Mouse (Mus musculus) lung, adult 2 months (tissue): Measurements from ENCODE around the gene Shld1.

Experiments
- CTCF ChIP-seq: fragments of 200-500 bp; IDR thresholded peaks from 2 replicates; pipeline ENCODE4 v1.5.1; 2011; ENCODE audit warnings: mild to moderate bottlenecking, low read length, control low read depth; ENCODE audit not compliant: insufficient read depth
- POLR2A ChIP-seq: fragments of 200-500 bp; IDR thresholded peaks from 2 replicates; pipeline ENCODE4 v1.6.1; 2011; ENCODE audit warnings: low read depth, mild to moderate bottlenecking, control low read depth, low read length, borderline replicate concordance; ENCODE audit errors: extremely low read depth

DNA sequence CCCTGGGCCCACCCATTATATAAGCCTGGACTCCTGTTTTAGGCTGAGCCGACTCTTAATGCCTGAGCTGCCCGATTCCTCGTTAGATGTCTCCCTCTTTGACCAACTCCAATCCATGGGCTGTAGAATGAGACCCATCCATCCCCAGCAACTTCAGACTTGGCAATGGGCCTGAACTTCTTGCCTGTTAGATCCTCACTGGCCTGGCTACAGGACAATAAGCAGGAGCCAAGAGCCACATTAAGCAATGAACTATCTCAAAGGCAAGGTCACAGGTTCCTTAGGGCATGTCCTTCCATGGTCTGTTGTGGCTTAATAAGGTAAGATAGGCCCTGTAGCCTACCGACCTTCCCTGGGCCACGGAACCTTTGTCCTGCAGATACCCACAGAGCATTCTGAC lies 9.8 kb downstream of the Shld1 start:
- TF ChIP-seq CTCF (no peak), POLR2A (no peak)
